ENCODE assay signal across 9 mouse cellular contexts in genomic region chr17:56305156-56305555, GRCm38 (mm10). TPM values are rescaled to one million over a fixed set of nuclear protein-coding genes. Genes with fewer than 3 reads are reported as not detected.
DNase-seq lines count a peak whose midpoint lies in the region; ATAC-seq and TF ChIP-seq lines count a peak whose summit lies in the region.
"Had no signal": no experiment of that assay in that cellular context is flagged by ENCODE, and none has a peak within 500 bp of the region (broad histone marks: within the 10 kb centered on the region; RNA-seq: fewer than 3 reads in every experiment).

No protein-coding gene starts in this region.

- ATAC-seq in heart, embryonic 15.5 days (replicated peaks; ENCODE audit: insufficient number of reproducible peaks, insufficient read depth, low FRiP score, low read depth): no peak
- no peak for ATAC-seq in forebrain, embryonic 16.5 days
- no peak for ATAC-seq in liver, embryonic 15.5 days (ENCODE audit: insufficient read depth)

- no peaks in the 10 kb centered on the region for H3K27me3 ChIP-seq in heart, embryonic 15.5 days
- H3K27me3 ChIP-seq in ES-Bruce4 (ENCODE audit: control insufficient read depth, insufficient read depth, low read length, poor library complexity, severe bottlenecking): no peaks in the 10 kb centered on the region
- H3K27me3 ChIP-seq in forebrain, embryonic 16.5 days (replicated peaks; ENCODE audit: control insufficient read depth, insufficient read depth, low read length): no peaks in the 10 kb centered on the region
- H3K27me3 ChIP-seq in liver, embryonic 15.5 days: no peaks in the 10 kb centered on the region

- no peak for TF ChIP-seq EP300 in ES-Bruce4 (IDR thresholded peaks at IDR 0.05; ENCODE audit: insufficient read depth, low read depth, low read length)

- H3K4me1 ChIP-seq in heart, embryonic 15.5 days (replicated peaks): peaks cover 43% of the 10 kb centered on the region
- H3K4me1 ChIP-seq in ES-Bruce4 (ENCODE audit: control insufficient read depth, insufficient read depth, low read length): peaks cover 2% of the 10 kb centered on the region
- peaks cover 26% of the 10 kb centered on the region for H3K4me1 ChIP-seq in forebrain, embryonic 16.5 days (replicated peaks; ENCODE audit: control insufficient read depth, insufficient read depth, low read length)
- H3K4me1 ChIP-seq in liver, embryonic 15.5 days (replicated peaks): peaks cover 62% of the 10 kb centered on the region

- peak overlapping the region; percentile 86 for H3K4me3 ChIP-seq in heart, embryonic 15.5 days
- peak overlapping the region; percentile 74 for H3K4me3 ChIP-seq in ES-Bruce4 (ENCODE audit: low read depth, low read length)
- H3K4me3 ChIP-seq in forebrain, embryonic 16.5 days (replicated peaks; ENCODE audit: low read length): peak overlapping the region; percentile 83
- H3K4me3 ChIP-seq in liver, embryonic 15.5 days (replicated peaks): peak overlapping the region; percentile 83

- WGBS in heart, embryonic 15.5 days: 30% methylated on average over 9 of the region's 9 CpGs
- 20% methylated on average over 9 of the region's 9 CpGs for WGBS in forebrain, embryonic 16.5 days
- WGBS in liver, embryonic 15.5 days (ENCODE audit: insufficient replicate concordance): 31% methylated on average over 9 of the region's 9 CpGs

- H3K4me2 ChIP-seq in heart, embryonic 15.5 days: peak overlapping the region; percentile 100
- H3K4me2 ChIP-seq in forebrain, embryonic 16.5 days (ENCODE audit: low read length): peak overlapping the region; percentile 90
- peak overlapping the region; percentile 99 for H3K4me2 ChIP-seq in liver, embryonic 15.5 days

- no peak for DNase-seq in heart, adult 11 months
- DNase-seq in left cerebral cortex, adult 8-10 months (ENCODE audit: low spot score in 2 of 2): no peak
- no peak for DNase-seq in natural killer cell, adult 2 months (ENCODE audit: low spot score in 2 of 2)
- DNase-seq in lung, adult 18-20 months: no peak
- DNase-seq: cerebellum, adult 11 months had no signal

- peaks cover 20% of the 10 kb centered on the region for H3K36me3 ChIP-seq in heart, embryonic 15.5 days
- peaks cover 36% of the 10 kb centered on the region for H3K36me3 ChIP-seq in ES-Bruce4 (ENCODE audit: control insufficient read depth, insufficient read depth, low read length, poor library complexity, severe bottlenecking)
- no peaks in the 10 kb centered on the region for H3K36me3 ChIP-seq in forebrain, embryonic 16.5 days (ENCODE audit: control insufficient read depth, insufficient read depth)
- H3K36me3 ChIP-seq in liver, embryonic 15.5 days (replicated peaks): peaks cover 54% of the 10 kb centered on the region

- TF ChIP-seq POLR2A in ES-Bruce4 (IDR thresholded peaks at IDR 0.05; ENCODE audit: insufficient read depth, low read length): no peak

- no peaks in the 10 kb centered on the region for H3K9me3 ChIP-seq in heart, embryonic 15.5 days (replicated peaks)
- H3K9me3 ChIP-seq in ES-Bruce4 (replicated peaks; ENCODE audit: control insufficient read depth, insufficient read depth, low read length, poor library complexity, severe bottlenecking): no peaks in the 10 kb centered on the region
- H3K9me3 ChIP-seq in forebrain, embryonic 16.5 days (ENCODE audit: control insufficient read depth, low read length): no peaks in the 10 kb centered on the region
- H3K9me3 ChIP-seq in liver, embryonic 15.5 days (replicated peaks): no peaks in the 10 kb centered on the region

- H3K9ac ChIP-seq in heart, embryonic 15.5 days: peak overlapping the region; percentile 70
- H3K9ac ChIP-seq in ES-Bruce4 (ENCODE audit: low read depth, poor library complexity, severe bottlenecking): peak overlapping the region; percentile 78
- no peak overlapping the region; the same call in 1 of the 2 replicates for H3K9ac ChIP-seq in forebrain, embryonic 16.5 days (replicated peaks; ENCODE audit: low read depth, low read length)
- peak overlapping the region; percentile 70 for H3K9ac ChIP-seq in liver, embryonic 15.5 days

- no peak for TF ChIP-seq CTCF in ES-Bruce4 (IDR thresholded peaks at IDR 0.05; ENCODE audit: low read depth, low read length)

- H3K27ac ChIP-seq in heart, embryonic 15.5 days: no peak overlapping the region
- H3K27ac ChIP-seq in ES-Bruce4 (ENCODE audit: insufficient read depth, low read length): no peak overlapping the region
- no peak overlapping the region for H3K27ac ChIP-seq in forebrain, embryonic 16.5 days (ENCODE audit: low read length)
- H3K27ac ChIP-seq in liver, embryonic 15.5 days (replicated peaks): peak overlapping the region; percentile 95

RNA-seq across cellular contexts. Expression of gene Uhrf1, which starts 2.0 kb away (rescaled TPM):
- polyA plus RNA-seq in heart, embryonic 15.5 days (2015; fragmentation: Nextera tagmentation; extraction: Ambion mirVana): 51.3 and 83.9 TPM in 2 replicates
- 162 and 174 TPM in 2 replicates for polyA plus RNA-seq in ES-Bruce4 (2011; ENCODE audit: insufficient read depth, insufficient read length, low read depth, missing spikeins)
- 48.1 and 52.2 TPM in 2 replicates for polyA plus RNA-seq in forebrain, embryonic 16.5 days (2015; fragmentation: Nextera tagmentation; extraction: Ambion mirVana)
- 96.8 and 109 TPM in 2 replicates for polyA plus RNA-seq in liver, embryonic 15.5 days (2015; fragmentation: Nextera tagmentation; extraction: Ambion mirVana)
- 1 to 10 TPM in 2 of 4 experiments, under 1 TPM in 2; 0.80 to 1.8 (median 1.3) TPM for total RNA-seq in left cerebral cortex, adult 8-10 months (2022)

RNA-seq across cellular contexts. Expression of gene Arrdc5, which starts 5.1 kb away (rescaled TPM):
- polyA plus RNA-seq in heart, embryonic 15.5 days (2015; fragmentation: Nextera tagmentation; extraction: Ambion mirVana): 0.13 TPM in 1 of 2 replicates, not detected in the other
- polyA plus RNA-seq in ES-Bruce4 (2011; ENCODE audit: insufficient read depth, insufficient read length, low read depth, missing spikeins): not detected in 2 replicates
- polyA plus RNA-seq in forebrain, embryonic 16.5 days (2015; fragmentation: Nextera tagmentation; extraction: Ambion mirVana): not detected in 2 replicates
- polyA plus RNA-seq in liver, embryonic 15.5 days (2015; fragmentation: Nextera tagmentation; extraction: Ambion mirVana): not detected in 2 replicates
- not detected for total RNA-seq in left cerebral cortex, adult 8-10 months (2022)

RNA-seq across cellular contexts. Expression of gene Plin3, which starts 12.5 kb away (rescaled TPM):
- 61.1 and 78.3 TPM in 2 replicates for polyA plus RNA-seq in heart, embryonic 15.5 days (2015; fragmentation: Nextera tagmentation; extraction: Ambion mirVana)
- 57.1 and 60.2 TPM in 2 replicates for polyA plus RNA-seq in ES-Bruce4 (2011; ENCODE audit: insufficient read depth, insufficient read length, low read depth, missing spikeins)
- 9.3 and 12.6 TPM in 2 replicates for polyA plus RNA-seq in forebrain, embryonic 16.5 days (2015; fragmentation: Nextera tagmentation; extraction: Ambion mirVana)
- 33.3 and 36.0 TPM in 2 replicates for polyA plus RNA-seq in liver, embryonic 15.5 days (2015; fragmentation: Nextera tagmentation; extraction: Ambion mirVana)
- total RNA-seq in left cerebral cortex, adult 8-10 months (2022): 10 to 100 TPM; 14.6 to 18.2 (median 15.4) TPM

RNA-seq across cellular contexts. Expression of gene Kdm4b, which starts 20.7 kb away (rescaled TPM):
- 26.1 and 31.2 TPM in 2 replicates for polyA plus RNA-seq in heart, embryonic 15.5 days (2015; fragmentation: Nextera tagmentation; extraction: Ambion mirVana)
- polyA plus RNA-seq in ES-Bruce4 (2011; ENCODE audit: insufficient read depth, insufficient read length, low read depth, missing spikeins): 9.5 and 11.5 TPM in 2 replicates
- polyA plus RNA-seq in forebrain, embryonic 16.5 days (2015; fragmentation: Nextera tagmentation; extraction: Ambion mirVana): 81.6 and 85.0 TPM in 2 replicates
- 7.0 and 9.5 TPM in 2 replicates for polyA plus RNA-seq in liver, embryonic 15.5 days (2015; fragmentation: Nextera tagmentation; extraction: Ambion mirVana)
- 10 to 100 TPM; 66.4 to 71.0 (median 67.0) TPM for total RNA-seq in left cerebral cortex, adult 8-10 months (2022)

RNA-seq across cellular contexts. Expression of gene Ticam1, which starts 28.6 kb away (rescaled TPM):
- 6.9 and 8.3 TPM in 2 replicates for polyA plus RNA-seq in heart, embryonic 15.5 days (2015; fragmentation: Nextera tagmentation; extraction: Ambion mirVana)
- 4.0 and 4.7 TPM in 2 replicates for polyA plus RNA-seq in ES-Bruce4 (2011; ENCODE audit: insufficient read depth, insufficient read length, low read depth, missing spikeins)
- 1.6 and 1.9 TPM in 2 replicates for polyA plus RNA-seq in forebrain, embryonic 16.5 days (2015; fragmentation: Nextera tagmentation; extraction: Ambion mirVana)
- 3.2 and 3.7 TPM in 2 replicates for polyA plus RNA-seq in liver, embryonic 15.5 days (2015; fragmentation: Nextera tagmentation; extraction: Ambion mirVana)
- total RNA-seq in left cerebral cortex, adult 8-10 months (2022): 1 to 10 TPM; 5.7 to 8.4 (median 6.5) TPM
